Mouse (Mus musculus) kidney, adult 18-20 months (tissue): ENCODE measurements around the gene Gpank1.

Experiments
- DNase-seq: peaks from one replicate; pipeline ENCODE4 v3.0.0; 2021

The Gpank1 gene

DNA sequence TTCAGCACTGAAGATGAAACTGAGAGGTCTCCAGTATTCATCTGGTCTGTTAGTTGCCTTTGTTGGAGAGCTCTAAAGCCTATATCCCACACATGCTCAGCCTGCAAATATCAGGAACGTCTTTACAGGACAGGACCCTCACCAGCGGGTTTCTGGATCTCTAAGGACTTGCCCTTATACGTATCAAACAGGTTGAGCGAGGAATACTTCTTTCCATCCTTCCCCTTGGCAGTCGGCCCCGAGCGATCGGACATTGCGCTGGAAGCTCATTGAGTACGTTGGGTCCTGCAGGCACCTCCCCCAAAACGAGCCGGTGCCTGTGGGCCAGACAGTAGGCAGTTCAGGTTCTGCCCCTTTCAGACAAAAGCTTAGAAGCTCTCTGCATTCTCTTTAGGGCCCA is 41.5 kb downstream of the Gpank1 start:
- DNase-seq: peak; percentile 56

DNA sequence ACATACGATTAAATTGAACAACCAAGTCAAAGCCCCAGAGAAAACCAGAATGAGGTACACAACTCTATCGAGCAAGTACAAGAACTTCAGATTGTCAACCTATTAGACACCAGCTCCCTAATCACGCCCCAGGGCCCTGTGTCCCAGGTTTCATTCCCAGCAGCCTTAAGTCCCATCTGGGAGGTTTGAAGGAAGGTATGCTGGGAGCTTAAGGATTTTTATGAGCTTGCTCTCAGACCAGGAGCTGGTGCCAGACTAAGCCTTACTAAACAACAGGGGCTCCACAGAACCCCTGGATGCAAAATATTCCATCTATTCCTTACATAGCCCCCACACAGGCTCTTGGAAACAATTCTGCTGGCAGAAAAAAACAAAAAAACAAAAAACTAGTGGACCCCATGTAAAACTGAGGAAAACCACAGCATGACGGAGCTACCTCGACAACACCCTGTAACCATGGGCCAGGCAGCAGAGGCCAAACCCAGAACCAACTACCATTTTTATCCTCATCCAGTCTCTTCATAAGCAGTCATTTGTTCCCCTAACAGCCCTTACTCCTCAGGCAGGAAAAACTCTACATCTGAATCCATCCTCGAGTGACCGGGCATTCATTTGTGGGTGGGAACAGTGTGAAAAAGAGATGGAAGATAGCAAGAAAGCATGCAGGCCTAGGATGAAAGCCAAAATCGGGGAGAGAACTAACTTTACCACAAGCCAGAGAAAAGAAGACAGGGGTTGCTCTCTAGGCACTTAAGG is 42.2 kb downstream of the Gpank1 start:
- DNase-seq: no peak

DNA sequence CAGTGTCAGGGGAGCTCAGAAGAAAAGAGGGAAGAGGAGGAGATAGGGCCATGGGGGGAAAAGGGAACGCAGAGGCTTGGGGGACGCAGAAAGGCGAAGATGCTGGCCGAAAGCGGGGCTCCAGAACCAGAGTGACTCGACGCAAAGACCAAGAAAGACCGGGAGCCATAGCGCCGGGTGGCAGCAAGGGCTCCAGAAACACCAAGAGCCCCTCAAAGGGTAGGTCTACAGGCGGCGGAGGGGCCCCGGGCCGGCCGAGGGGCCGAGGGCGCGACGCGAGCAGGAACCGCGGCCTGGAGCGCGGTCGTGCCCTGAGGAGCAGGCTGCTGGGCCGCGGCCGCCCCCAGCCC is 42.9 kb downstream of the Gpank1 start:
- DNase-seq: no peak

DNA sequence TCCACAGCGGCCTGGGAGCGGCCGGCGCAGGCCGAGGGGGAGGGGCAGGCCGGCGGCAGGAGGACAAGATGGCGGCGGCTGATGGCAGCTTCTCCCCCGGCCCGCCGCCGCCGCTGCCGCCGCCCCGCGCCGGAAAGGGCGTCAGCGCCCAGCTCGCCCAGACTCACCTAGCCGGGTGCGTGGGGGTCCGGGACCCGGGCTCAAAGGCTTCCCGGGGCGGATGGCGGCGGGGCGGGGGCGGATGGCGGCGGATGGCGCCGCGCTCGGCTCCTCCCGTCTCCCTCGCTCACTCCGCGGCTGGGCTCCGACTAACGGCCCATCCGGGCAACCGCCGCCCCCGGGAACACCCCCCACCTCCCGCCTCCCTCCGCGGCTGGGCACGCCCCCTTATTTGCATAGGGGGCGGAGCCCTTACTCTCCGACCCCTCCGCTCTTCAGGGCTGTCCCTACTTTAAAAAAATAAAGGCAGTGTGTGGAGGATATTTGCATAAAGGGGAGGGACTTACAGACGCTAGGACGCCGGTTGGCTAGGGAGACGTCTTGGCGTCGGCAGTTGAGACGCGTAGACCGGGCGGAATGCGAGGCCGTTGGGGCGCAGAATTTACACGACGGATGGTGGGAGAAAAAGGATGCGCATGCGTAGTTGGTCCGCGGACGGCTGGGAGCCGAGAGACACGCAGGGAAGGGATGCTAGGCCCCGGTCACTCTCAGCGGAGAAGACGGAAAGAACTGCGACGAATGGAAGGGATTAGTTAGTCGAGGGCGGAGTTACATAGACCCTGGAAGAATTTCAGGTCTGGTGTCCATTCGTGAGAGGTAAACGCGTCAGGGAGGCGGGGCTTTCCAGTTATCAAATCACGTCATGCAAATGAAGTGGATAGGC is 43.6 kb downstream of the Gpank1 start, which contains the start of gene Prrc2a:
Prrc2a (minus strand) TSS at position 330 of the 883 bp plus-strand sequence.
- peak; percentile 98 for DNase-seq

DNA sequence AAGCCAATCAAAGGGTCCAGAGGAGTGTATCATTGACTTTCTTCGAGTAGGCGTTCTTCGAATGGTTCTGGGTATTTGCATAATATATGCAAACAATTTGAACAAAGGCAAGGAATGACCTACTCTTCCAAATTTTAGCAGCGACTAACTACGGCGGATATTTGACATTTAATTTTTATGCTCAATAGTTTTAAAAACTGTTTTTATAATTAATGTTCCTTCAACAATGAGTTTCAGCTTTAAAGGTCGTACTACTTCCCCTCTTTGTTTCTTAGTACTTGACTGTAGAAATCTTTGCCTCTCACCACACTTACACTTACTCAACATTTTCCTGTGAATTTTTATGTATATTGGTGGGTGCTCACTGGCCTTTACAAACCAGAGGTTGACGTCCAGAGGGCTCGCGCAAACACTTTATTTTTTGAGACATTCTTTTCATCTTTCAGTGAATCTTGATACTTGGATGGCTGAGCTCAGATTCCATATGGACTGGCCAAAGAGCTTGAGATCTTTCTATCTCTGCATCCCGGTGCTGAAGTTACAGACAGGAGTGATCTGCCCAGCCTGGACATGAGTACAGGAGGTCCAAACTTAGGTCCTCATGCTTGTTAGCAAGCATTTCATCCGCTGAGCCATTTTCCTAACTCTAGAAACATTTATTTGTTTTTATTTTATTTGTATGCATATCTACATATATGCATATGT is 44.3 kb downstream of the Gpank1 start:
- no peak for DNase-seq

DNA sequence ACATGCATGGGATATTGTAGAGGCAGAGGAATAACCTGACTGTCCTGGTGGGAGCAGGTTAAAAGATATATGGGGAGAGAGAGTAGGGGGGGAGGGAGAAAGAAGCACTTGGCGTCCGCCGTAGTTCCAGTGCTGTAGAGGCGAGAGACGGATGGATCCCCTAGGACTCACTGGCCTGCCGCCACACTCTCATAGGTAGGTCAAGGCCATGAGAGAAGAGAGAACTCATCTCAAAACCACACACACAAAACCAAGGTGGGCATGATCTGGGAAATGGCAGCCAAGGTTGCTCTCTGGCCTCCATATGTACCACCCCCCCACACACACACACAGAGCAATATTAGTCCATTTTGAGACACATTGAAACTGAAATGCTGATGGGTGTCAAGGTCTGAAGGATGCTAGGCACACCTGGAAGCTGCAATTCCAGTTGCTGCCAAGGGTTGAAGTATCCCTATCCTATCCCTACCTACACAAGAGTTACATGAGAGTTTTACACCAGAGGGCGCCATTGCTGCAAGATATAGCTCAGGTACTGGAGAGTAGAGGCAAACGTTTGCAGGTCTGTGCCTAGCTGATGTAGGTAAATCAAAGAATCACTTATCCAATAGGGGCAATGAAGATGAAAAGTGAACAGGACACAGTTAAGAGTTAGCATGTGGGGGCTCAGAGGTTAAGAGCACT is 45.2 kb downstream of the Gpank1 start:
- DNase-seq: peak; percentile 70

DNA sequence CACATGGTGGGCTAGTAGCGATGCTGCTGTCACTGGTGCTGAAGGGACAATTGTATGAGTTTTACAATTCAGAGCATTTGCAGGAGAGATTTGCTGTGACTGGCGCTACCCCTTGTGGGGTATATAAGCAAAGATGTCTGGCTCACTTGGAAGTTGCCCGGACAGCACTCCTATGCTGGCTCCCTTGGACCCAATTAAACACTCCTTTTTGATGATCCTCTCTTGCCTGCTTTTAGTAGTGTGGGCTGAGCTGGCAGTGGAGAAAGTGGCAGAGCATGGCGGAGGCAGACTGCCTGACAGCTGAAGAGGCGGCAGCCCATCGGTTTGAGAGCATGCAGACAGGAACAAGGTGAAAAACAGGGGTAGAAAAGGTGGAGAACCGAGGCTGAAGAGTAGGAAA is 46.5 kb downstream of the Gpank1 start:
- no peak for DNase-seq

- DNase-seq: no peak
Measured at GRCm38 (mm10) chr17:35168541-35169207, 47.4 kb downstream of the Gpank1 start.

GRCm38 (mm10) chr17:35172445-35173234 is 51.4 kb downstream of the Gpank1 start:
- DNase-seq: no peak

DNA sequence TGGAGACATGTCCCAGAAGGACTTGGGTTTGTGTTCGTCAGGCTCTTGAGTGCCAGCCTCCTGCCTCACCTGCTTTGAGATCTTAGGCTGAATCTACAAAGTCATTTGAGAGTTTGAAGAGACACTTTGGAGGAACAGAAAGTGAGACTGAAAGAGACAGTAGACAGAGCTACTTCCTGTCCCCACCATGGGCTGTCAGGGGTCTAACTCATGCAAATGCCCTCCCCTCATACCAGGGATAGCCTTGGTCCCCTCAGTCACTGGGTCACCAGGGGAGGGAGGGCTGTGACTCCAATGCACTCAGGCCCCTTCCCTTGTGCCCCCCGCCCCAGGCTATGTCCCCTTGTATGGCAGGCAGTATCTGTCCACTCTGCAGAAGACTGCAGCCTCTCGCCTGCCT is 52.1 kb downstream of the Gpank1 start:
- DNase-seq: no peak
